Mouse (Mus musculus): Measurements from ENCODE around the gene Trim10.

GRCm38 (mm10) chr17:36897065-36897464, 27.7 kb downstream of the Trim10 start:
- no peak for TF ChIP-seq GATA1 (IDR thresholded peaks at IDR 0.05; ENCODE audit: low read length)
- no peak for TF ChIP-seq TAL1 (IDR thresholded peaks at IDR 0.05; ENCODE audit: low read length)

Measured in erythroblast, embryonic 14.5 days (primary cell).